Mouse (Mus musculus) ES-E14 (cell line): ENCODE data around the gene Atp1b2. TPM values are rescaled to one million over a fixed set of nuclear protein-coding genes. Genes with fewer than 3 reads are reported as not detected.

Experiments
- DNase-seq: peaks from one replicate; pipeline ENCODE4 v3.0.0-alpha.2; 2013; ENCODE audit warnings: low read depth, low spot score
- H3K27ac ChIP-seq: 2 replicates; pipeline ENCODE4 v1.5.1; 2012; ENCODE audit warnings: low read depth, mild to moderate bottlenecking, low read length, moderate library complexity, mixed read lengths; ENCODE audit not compliant: poor library complexity, insufficient read depth, severe bottlenecking
- H3K36me3 ChIP-seq: 2 replicates; pipeline ENCODE4 v1.6.1; 2012; ENCODE audit warnings: mild to moderate bottlenecking, low read length, moderate library complexity, mixed read lengths; ENCODE audit not compliant: control insufficient read depth, poor library complexity, insufficient read depth, severe bottlenecking
- H3K4me1 ChIP-seq, 2 experiments: fragments of 150-350 bp in 1 of 2; sonication (generic) in 1 of 2; 2 replicates each; pipeline ENCODE4 v1.6.1; 2012; ENCODE audit warnings: low read length in 2 of 2, mild to moderate bottlenecking in 1 of 2, mixed read lengths in 1 of 2; ENCODE audit not compliant: control insufficient read depth in 2 of 2, insufficient read depth in 2 of 2, poor library complexity in 1 of 2
- H3K4me3 ChIP-seq, 2 experiments: fragments of 150-350 bp in 1 of 2; sonication (generic) in 1 of 2; 2 replicates each; pipeline ENCODE4 v1.5.1; 2012; ENCODE audit warnings: low read length in 2 of 2, low read depth in 1 of 2, mild to moderate bottlenecking in 1 of 2, mixed read lengths in 1 of 2; ENCODE audit not compliant: insufficient read depth in 1 of 2, poor library complexity in 1 of 2, severe bottlenecking in 1 of 2
- H3K9ac ChIP-seq: 2 replicates; pipeline ENCODE4 v1.6.1; 2012; ENCODE audit warnings: low read depth, mild to moderate bottlenecking, low read length, mixed read lengths; ENCODE audit not compliant: poor library complexity, insufficient read depth, severe bottlenecking
- H3K9me3 ChIP-seq: fragments of 150-350 bp; sonication (generic); 2 replicates; pipeline ENCODE4 v1.6.1; 2012; ENCODE audit warnings: low read depth, mild to moderate bottlenecking, low read length; ENCODE audit not compliant: control insufficient read depth, insufficient read depth
- CHD2 ChIP-seq: IDR thresholded peaks from 2 replicates; pipeline ENCODE4 v1.6.1; 2014; ENCODE audit warnings: mild to moderate bottlenecking, low read depth, low read length, inconsistent platforms
- HCFC1 ChIP-seq: IDR thresholded peaks from 2 replicates; pipeline ENCODE4 v1.6.1; 2012; ENCODE audit warnings: low read length, inconsistent platforms, borderline replicate concordance; ENCODE audit not compliant: insufficient read depth
- MAFK ChIP-seq: IDR thresholded peaks from 2 replicates; pipeline ENCODE4 v1.6.1; 2014; ENCODE audit warnings: mild to moderate bottlenecking, low read depth, low read length, inconsistent platforms; ENCODE audit not compliant: insufficient read depth
- ZC3H11A ChIP-seq: IDR thresholded peaks from 2 replicates; pipeline ENCODE4 v1.6.1; 2012; ENCODE audit warnings: low read depth, mild to moderate bottlenecking, inconsistent platforms, low read length, borderline replicate concordance
- ZNF384 ChIP-seq: IDR thresholded peaks from 2 replicates; pipeline ENCODE4 v1.6.1; 2012; ENCODE audit warnings: low read depth, low read length, inconsistent platforms
- in situ Hi-C, 2 experiments: fragments of 600-800 bp; cut with MboI; formaldehyde crosslinking; loops; one replicate each; pipeline ENCODE4 v1.15.1; 2025; ENCODE audit warnings: low sequenced_read_pairs in 2 of 2, inconsistent platforms in 1 of 2; ENCODE audit not compliant: unreplicated experiment in 2 of 2
- total RNA-seq: library from RNA; depleted of rRNA; stranded (reverse); fragments of 300-350 nt; gene quantifications from 2 replicates; pipeline ENCODE4 v1.2.3, GENCODE M21; 2012; rRNA removed

Gene Atp1b2
- total RNA-seq, 1 experiment, result 13.1 TPM

- H3K4me1 ChIP-seq, result peaks cover 7 to 44% of the 10 kb centered on the region in 2 experiments
- no peaks in the 10 kb centered on the region for H3K36me3 ChIP-seq
- H3K27ac ChIP-seq, result no peak overlapping the region
- DNase-seq, result no peak
- H3K9me3 ChIP-seq, result no peaks in the 10 kb centered on the region
- no peak for TF ChIP-seq HCFC1
- TF ChIP-seq MAFK, result no peak
- TF ChIP-seq ZC3H11A, result no peak
- TF ChIP-seq ZNF384, result no peak
- no peak for TF ChIP-seq CHD2
- in situ Hi-C loops, result no loop called here
- no peak overlapping the region for H3K4me3 ChIP-seq
- no peak overlapping the region for H3K9ac ChIP-seq
These were observed 53.0 kb downstream of the Atp1b2 start for GRCm38 (mm10) chr11:69552622-69553340.

GRCm38 (mm10) chr11:69551310-69551709, 54.4 kb downstream of the Atp1b2 start:
- no peak overlapping the region for H3K27ac ChIP-seq
- H3K9ac ChIP-seq, result no peak overlapping the region
- in situ Hi-C loops, result no loop called here
- TF ChIP-seq ZNF384, result no peak
- no peak for TF ChIP-seq ZC3H11A
- no peak for TF ChIP-seq CHD2
- no peak for TF ChIP-seq MAFK
- no peaks in the 10 kb centered on the region for H3K36me3 ChIP-seq
- H3K9me3 ChIP-seq, result no peaks in the 10 kb centered on the region
- no peak overlapping the region for H3K4me3 ChIP-seq
- H3K4me1 ChIP-seq, result peaks cover 9 to 44% of the 10 kb centered on the region in 2 experiments
- no peak for DNase-seq

Other genes starting within 250 kb of the Atp1b2 start
- gene Chd3, start 236.5 kb downstream of the Atp1b2 start, total RNA-seq, result 21.6 and 27.0 TPM in 2 replicates
- 191 and 202 TPM in 2 replicates for gene Naa38, start 210.5 kb downstream of the Atp1b2 start, total RNA-seq
- 18.8 and 29.0 TPM in 2 replicates for gene Cyb5d1, start 210.3 kb downstream of the Atp1b2 start, total RNA-seq
- 23.9 and 43.3 TPM in 2 replicates for gene Tmem88, start 207.7 kb downstream of the Atp1b2 start, total RNA-seq
- 7.9 and 9.4 TPM in 2 replicates for gene Kdm6b, start 192.3 kb downstream of the Atp1b2 start, total RNA-seq
- gene Dnah2, start 56.8 kb downstream of the Atp1b2 start, total RNA-seq, result 0.98 and 2.5 TPM in 2 replicates
- gene Efnb3, start 45.7 kb downstream of the Atp1b2 start, total RNA-seq, result 3.1 and 3.2 TPM in 2 replicates
- 30.7 and 33.0 TPM in 2 replicates for gene Wrap53, start 25.7 kb downstream of the Atp1b2 start, total RNA-seq
- gene Trp53, start 25.6 kb downstream of the Atp1b2 start, total RNA-seq, result 98.0 and 105 TPM in 2 replicates
- not detected in 2 replicates for gene Shbg, start 12.0 kb upstream of the Atp1b2 start, total RNA-seq
- gene Sat2, start 16.1 kb upstream of the Atp1b2 start, total RNA-seq, result 3.2 and 3.6 TPM in 2 replicates
- 153 and 161 TPM in 2 replicates for gene Fxr2, start 27.0 kb upstream of the Atp1b2 start, total RNA-seq
- gene Sox15, start 49.4 kb upstream of the Atp1b2 start, total RNA-seq, result 6.6 and 8.2 TPM in 2 replicates
- 258 and 349 TPM in 2 replicates for gene Mpdu1, start 56.7 kb upstream of the Atp1b2 start, total RNA-seq
- gene Cd68, start 60.2 kb upstream of the Atp1b2 start, total RNA-seq, result 23.4 and 32.7 TPM in 2 replicates
- gene Eif4a1, start 66.5 kb upstream of the Atp1b2 start, total RNA-seq, result 1,512 and 1,948 TPM in 2 replicates
- 265 and 282 TPM in 2 replicates for gene Senp3, start 76.1 kb upstream of the Atp1b2 start, total RNA-seq
- 8.6 and 11.7 TPM in 2 replicates for gene Tnfsf13, start 79.8 kb upstream of the Atp1b2 start, total RNA-seq
- 8.7 and 16.1 TPM in 2 replicates for gene Tnfsf12, start 89.9 kb upstream of the Atp1b2 start, total RNA-seq
- gene Tnfsfm13, start 90.2 kb upstream of the Atp1b2 start, total RNA-seq, result 13.7 and 19.9 TPM in 2 replicates
- 71.9 and 74.2 TPM in 2 replicates for gene Polr2a, start 152.7 kb upstream of the Atp1b2 start, total RNA-seq
- 0.22 and 0.48 TPM in 2 replicates for gene Slc35g3, start 156.0 kb upstream of the Atp1b2 start, total RNA-seq
- 1.6 and 3.0 TPM in 2 replicates for gene Zbtb4, start 160.0 kb upstream of the Atp1b2 start, total RNA-seq
- 3.8 and 5.7 TPM in 2 replicates for gene Chrnb1, start 190.0 kb upstream of the Atp1b2 start, total RNA-seq
- 0.31 and 0.42 TPM in 2 replicates for gene Fgf11, start 195.9 kb upstream of the Atp1b2 start, total RNA-seq
- gene Tmem102, start 199.7 kb upstream of the Atp1b2 start, total RNA-seq, result 1.3 and 1.8 TPM in 2 replicates
- not detected in 2 replicates for gene Gm39566, start 209.4 kb upstream of the Atp1b2 start, total RNA-seq
- not detected in 2 replicates for gene Spem2, start 212.5 kb upstream of the Atp1b2 start, total RNA-seq
- gene Spem1, start 216.2 kb upstream of the Atp1b2 start, total RNA-seq, result 0.27 TPM in 1 of 2 replicates, not detected in the other
- 8.9 and 9.5 TPM in 2 replicates for gene Nlgn2, start 231.8 kb upstream of the Atp1b2 start, total RNA-seq
- 88.9 and 90.7 TPM in 2 replicates for gene Tmem256, start 232.6 kb upstream of the Atp1b2 start, total RNA-seq
- gene Plscr3, start 240.4 kb upstream of the Atp1b2 start, total RNA-seq, result 7.0 and 7.2 TPM in 2 replicates